Mouse (Mus musculus) forebrain, embryonic 14.5 days (tissue): ENCODE measurements at regions not wholly inside any gene's neighbourhood (a gene's known extent, or its start where the extent isn't known, plus 50 kb on each side); places are given as distances from the start of the nearest gene placed in this dataset.

ENCODE experiments used
- ATAC-seq: fragments of 200-750 bp; cut with Nextera tagmentation; 2 replicates; pipeline ENCODE4 v1.8.0; 2017; ENCODE audit warnings: mild to moderate bottlenecking, moderate library complexity
- DNase-seq: peaks from one replicate; pipeline ENCODE4 v3.0.0-alpha.2; 2015; ENCODE audit warnings: low spot score
- H3K27ac ChIP-seq: fragments of 300-500 bp; sonication (generic); 2 replicates; pipeline ENCODE4 v1.5.1; 2014; ENCODE audit warnings: low read depth, mild to moderate bottlenecking, control low read depth, low read length, moderate library complexity
- H3K27me3 ChIP-seq: fragments of 300-500 bp; sonication (generic); replicated peaks from 2 replicates; pipeline ENCODE4 v1.6.1; 2014; ENCODE audit warnings: low read length, control low read depth, mixed read lengths; ENCODE audit not compliant: control insufficient read depth, insufficient read depth
- H3K36me3 ChIP-seq: fragments of 300-500 bp; sonication (generic); 2 replicates; pipeline ENCODE4 v1.6.1; 2014; ENCODE audit warnings: low read length, control low read depth; ENCODE audit not compliant: control insufficient read depth, insufficient read depth
- H3K4me1 ChIP-seq: fragments of 300-500 bp; sonication (generic); 2 replicates; pipeline ENCODE4 v1.6.1; 2014; ENCODE audit warnings: antibody characterized with exemption, low read length, control low read depth; ENCODE audit not compliant: control insufficient read depth, insufficient read depth
- H3K4me2 ChIP-seq: fragments of 300-500 bp; sonication (generic); 2 replicates; pipeline ENCODE4 v1.6.1; 2014; ENCODE audit warnings: mild to moderate bottlenecking, control low read depth, low read length
- H3K4me3 ChIP-seq: fragments of 300-500 bp; sonication (generic); 2 replicates; pipeline ENCODE4 v1.5.1; 2014; ENCODE audit warnings: low read depth, low read length, control low read depth
- H3K9ac ChIP-seq: fragments of 300-500 bp; sonication (generic); 2 replicates; pipeline ENCODE4 v1.6.1; 2014; ENCODE audit warnings: mild to moderate bottlenecking, low read length, control low read depth, moderate library complexity
- H3K9me3 ChIP-seq: fragments of 300-500 bp; sonication (generic); replicated peaks from 2 replicates; pipeline ENCODE4 v1.6.1; 2016; ENCODE audit warnings: low read length, control low read depth, mixed read lengths; ENCODE audit not compliant: control insufficient read depth
- WGBS: fragments of 180-500 bp; shearing (Covaris S2); extraction: QIAGEN DNeasy Blood & Tissue Kit; methylation state at CpG from one replicate; pipeline ENCODE4 v1.1.7; 2014; 5-methylcytosine and 5-hydroxymethylcytosine counted together

- no peaks in the 10 kb centered on the region for H3K9me3 ChIP-seq
- H3K36me3 ChIP-seq, result no peaks in the 10 kb centered on the region
- no peak overlapping the region for H3K4me3 ChIP-seq
- no peaks in the 10 kb centered on the region for H3K4me1 ChIP-seq
- H3K9ac ChIP-seq, result no peak overlapping the region
- WGBS, result 86% methylated on average over 8 of the region's 8 CpGs
- DNase-seq (no peak), ATAC-seq (no peak)
- H3K27ac ChIP-seq, result no peak overlapping the region
- no peaks in the 10 kb centered on the region for H3K27me3 ChIP-seq
- H3K4me2 ChIP-seq, result no peak overlapping the region
These were observed 513.6 kb upstream of the Nox3 start for GRCm38 (mm10) chr17:4209650-4210049.

- Histone ChIP-seq H3K4me1 (peaks cover 6% of the 10 kb centered on the region; the same call in 1 of the 2 replicates), H3K36me3 (no peaks in the 10 kb centered on the region), H3K4me3 (no peak overlapping the region), H3K27ac (no peak overlapping the region), H3K9me3 (no peaks in the 10 kb centered on the region), H3K27me3 (no peaks in the 10 kb centered on the region), H3K9ac (no peak overlapping the region), H3K4me2 (no peak overlapping the region)
- WGBS, result 58% methylated on average over 4 of the region's 4 CpGs
- peak; percentile 56 for DNase-seq
- no peak for ATAC-seq
These were observed 516.5 kb upstream of the Nox3 start for GRCm38 (mm10) chr17:4212586-4212985.

GRCm38 (mm10) chr17:4214970-4215369 is 518.9 kb upstream of the Nox3 start:
- H3K4me2 ChIP-seq, result no peak overlapping the region
- H3K4me1 ChIP-seq, result peaks cover 6% of the 10 kb centered on the region; the same call in 1 of the 2 replicates
- no peak overlapping the region for H3K4me3 ChIP-seq
- no peaks in the 10 kb centered on the region for H3K9me3 ChIP-seq
- no peak overlapping the region for H3K9ac ChIP-seq
- DNase-seq, result peak; percentile 71
- H3K27me3 ChIP-seq, result no peaks in the 10 kb centered on the region
- peak; percentile 48; the same call in 1 of the 2 replicates for ATAC-seq
- no peak overlapping the region for H3K27ac ChIP-seq
- H3K36me3 ChIP-seq, result no peaks in the 10 kb centered on the region
- WGBS, result 6% methylated on average over 8 of the region's 8 CpGs

- no peak overlapping the region for H3K27ac ChIP-seq
- no peaks in the 10 kb centered on the region for H3K36me3 ChIP-seq
- H3K4me3 ChIP-seq, result no peak overlapping the region
- WGBS, result 14% methylated on average over 4 of the region's 4 CpGs
- ATAC-seq (no peak), DNase-seq (peak; percentile 5)
- peaks cover 6% of the 10 kb centered on the region; the same call in 1 of the 2 replicates for H3K4me1 ChIP-seq
- H3K4me2 ChIP-seq, result no peak overlapping the region
- H3K9ac ChIP-seq, result no peak overlapping the region
- no peaks in the 10 kb centered on the region for H3K27me3 ChIP-seq
- H3K9me3 ChIP-seq, result no peaks in the 10 kb centered on the region
These were observed 520.1 kb upstream of the Nox3 start for GRCm38 (mm10) chr17:4216203-4216602.

- WGBS, result 24% methylated on average over 8 of the region's 8 CpGs
- H3K9me3 ChIP-seq, result no peaks in the 10 kb centered on the region
- peak; percentile 68 for DNase-seq
- H3K36me3 ChIP-seq, result no peaks in the 10 kb centered on the region
- no peak overlapping the region for H3K4me2 ChIP-seq
- H3K27ac ChIP-seq, result no peak overlapping the region
- no peak overlapping the region for H3K9ac ChIP-seq
- H3K4me3 ChIP-seq, result no peak overlapping the region
- ATAC-seq, result peak; percentile 54; the same call in 1 of the 2 replicates
- H3K27me3 ChIP-seq, result no peaks in the 10 kb centered on the region
- H3K4me1 ChIP-seq, result peaks cover 6% of the 10 kb centered on the region; the same call in 1 of the 2 replicates
These were observed 520.7 kb upstream of the Nox3 start for GRCm38 (mm10) chr17:4216750-4217149.

GRCm38 (mm10) chr17:4220661-4221360 is 524.8 kb upstream of the Nox3 start:
- Histone ChIP-seq H3K9ac (no peak overlapping the region), H3K4me1 (peaks cover 6% of the 10 kb centered on the region; the same call in 1 of the 2 replicates), H3K36me3 (no peaks in the 10 kb centered on the region), H3K4me2 (no peak overlapping the region; the same call in 1 of the 2 replicates), H3K4me3 (no peak overlapping the region), H3K27ac (no peak overlapping the region; the same call in 1 of the 2 replicates), H3K9me3 (no peaks in the 10 kb centered on the region), H3K27me3 (no peaks in the 10 kb centered on the region)
- peak; percentile 88 for DNase-seq
- peak; percentile 85 for ATAC-seq
- 33% methylated on average over 12 of the region's 12 CpGs for WGBS

- no peaks in the 10 kb centered on the region for H3K9me3 ChIP-seq
- no peak overlapping the region for H3K9ac ChIP-seq
- no peaks in the 10 kb centered on the region for H3K27me3 ChIP-seq
- DNase-seq (no peak), ATAC-seq (no peak)
- H3K27ac ChIP-seq, result no peak overlapping the region
- H3K36me3 ChIP-seq, result no peaks in the 10 kb centered on the region
- no peaks in the 10 kb centered on the region for H3K4me1 ChIP-seq
- 74% methylated on average over 10 of the region's 10 CpGs for WGBS
- H3K4me3 ChIP-seq, result no peak overlapping the region
- H3K4me2 ChIP-seq, result no peak overlapping the region
These were observed 531.8 kb upstream of the Nox3 start for GRCm38 (mm10) chr17:4227889-4228288.

GRCm38 (mm10) chr17:4229969-4230368 is 533.9 kb upstream of the Nox3 start:
- no peak overlapping the region for H3K4me3 ChIP-seq
- no peaks in the 10 kb centered on the region for H3K27me3 ChIP-seq
- H3K4me2 ChIP-seq, result no peak overlapping the region
- no peak overlapping the region for H3K9ac ChIP-seq
- H3K9me3 ChIP-seq, result no peaks in the 10 kb centered on the region
- H3K27ac ChIP-seq, result no peak overlapping the region
- ATAC-seq (no peak), DNase-seq (no peak)
- no peaks in the 10 kb centered on the region for H3K4me1 ChIP-seq
- WGBS, result 77% methylated on average over 2 of the region's 2 CpGs
- no peaks in the 10 kb centered on the region for H3K36me3 ChIP-seq

GRCm38 (mm10) chr17:4250476-4250875 is 554.4 kb upstream of the Nox3 start:
- Histone ChIP-seq H3K9ac (no peak overlapping the region), H3K4me1 (no peaks in the 10 kb centered on the region), H3K4me2 (no peak overlapping the region), H3K9me3 (no peaks in the 10 kb centered on the region), H3K4me3 (no peak overlapping the region), H3K36me3 (no peaks in the 10 kb centered on the region), H3K27me3 (no peaks in the 10 kb centered on the region), H3K27ac (no peak overlapping the region)
- DNase-seq (no peak), ATAC-seq (no peak)
- WGBS, result 93% methylated on average over 2 of the region's 2 CpGs
